9 mouse cellular contexts compared by ENCODE assay signal in the genomic region with DNA sequence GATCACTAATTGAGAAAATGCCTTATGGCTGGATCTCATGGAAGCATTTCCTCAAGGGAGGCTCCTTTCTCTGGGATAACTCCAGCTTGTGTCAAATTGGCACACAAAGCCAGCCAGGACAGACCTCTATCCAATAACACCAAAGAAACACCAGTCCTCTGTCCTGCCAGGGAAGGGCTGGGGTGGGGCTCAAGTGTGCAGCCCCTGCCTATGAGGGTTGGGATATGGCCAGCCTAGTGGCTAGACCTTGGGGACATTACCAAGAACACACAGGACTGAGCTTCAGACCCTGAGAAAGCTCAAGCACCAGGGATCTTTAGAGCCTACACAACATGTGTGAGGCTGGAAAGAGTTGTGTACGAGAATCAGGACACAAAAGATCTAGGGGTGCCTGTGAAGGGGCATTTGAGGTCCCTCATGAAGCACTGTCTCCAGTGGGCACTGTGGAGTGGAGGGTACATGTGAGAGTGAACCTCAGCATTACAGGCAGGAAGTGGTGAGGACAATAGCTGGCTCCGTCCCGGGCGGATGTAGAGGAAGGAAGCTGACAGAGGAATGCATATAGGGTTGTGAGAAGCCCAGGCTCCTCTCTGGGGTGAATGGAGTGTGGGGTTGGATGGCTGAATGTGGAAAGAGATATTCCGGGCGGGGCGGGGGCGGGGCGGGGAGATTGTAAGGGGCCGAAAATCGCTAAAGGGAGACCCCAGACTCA. TPM values are rescaled to one million over a fixed set of nuclear protein-coding genes. Genes with fewer than 3 reads are reported as not detected.
A peak's percentile ranks its signal among the peaks of the same experiment; 100 is the strongest.
DNase-seq lines count a peak whose midpoint lies in the region; ATAC-seq lines count a peak whose summit lies in the region.
"Had no signal": no experiment of that assay in that cellular context is flagged by ENCODE, and none has a peak within 500 bp of the region (broad histone marks: within the 10 kb centered on the region; RNA-seq: fewer than 3 reads in every experiment).

No protein-coding gene starts in this region.

- no peak overlapping the region for H3K4me2 ChIP-seq in forebrain, embryonic 14.5 days (ENCODE audit: low read length)
- H3K4me2 ChIP-seq in forebrain, embryonic 11.5 days (ENCODE audit: low read depth, low read length, severe bottlenecking) = no peak overlapping the region
- no peak overlapping the region for H3K4me2 ChIP-seq in heart, embryonic 11.5 days

- DNase-seq in forebrain, embryonic 14.5 days (ENCODE audit: low spot score) = no peak
- no peak for DNase-seq in forebrain, embryonic 11.5 days (ENCODE audit: low spot score)
- peak; percentile 62 for DNase-seq in kidney, postnatal 14 days
- no peak for DNase-seq in cerebellum, adult 11 months
- no peak for DNase-seq in adrenal gland, adult 18-20 months (ENCODE audit: low spot score in 2 of 2)
- DNase-seq in layer of hippocampus, postnatal 36 days = no peak

- peaks cover 25% of the 10 kb centered on the region for H3K27me3 ChIP-seq in forebrain, embryonic 14.5 days (replicated peaks; ENCODE audit: control insufficient read depth, insufficient read depth, low read length)
- peaks cover 22% of the 10 kb centered on the region for H3K27me3 ChIP-seq in forebrain, embryonic 11.5 days (ENCODE audit: control insufficient read depth, insufficient read depth, low read length)
- H3K27me3 ChIP-seq in heart, embryonic 11.5 days (ENCODE audit: control insufficient read depth, insufficient read depth, low read length) = peaks cover 12% of the 10 kb centered on the region

- peak overlapping the region; percentile 7; the same call in 1 of the 2 replicates for H3K27ac ChIP-seq in forebrain, embryonic 14.5 days (ENCODE audit: low read depth, low read length)
- no peak overlapping the region for H3K27ac ChIP-seq in forebrain, embryonic 11.5 days (ENCODE audit: low read depth, low read length)
- peak overlapping the region; percentile 89 for H3K27ac ChIP-seq in heart, embryonic 11.5 days (ENCODE audit: low read depth, low read length)

- no peak overlapping the region for H3K9ac ChIP-seq in forebrain, embryonic 14.5 days (ENCODE audit: low read length)
- H3K9ac ChIP-seq in forebrain, embryonic 11.5 days (ENCODE audit: low read length) = no peak overlapping the region
- no peak overlapping the region for H3K9ac ChIP-seq in heart, embryonic 11.5 days (ENCODE audit: low read depth, low read length)

- no peak for ATAC-seq in forebrain, embryonic 14.5 days
- no peak for ATAC-seq in forebrain, embryonic 11.5 days (replicated peaks; ENCODE audit: low FRiP score)
- peak; percentile 75; the same call in 1 of the 2 replicates for ATAC-seq in heart, embryonic 11.5 days (replicated peaks; ENCODE audit: insufficient number of reproducible peaks, low FRiP score, low TSS enrichment)
- peak; percentile 80 for ATAC-seq in megakaryocyte, adult 5-6 weeks (ENCODE audit: poor library complexity, severe bottlenecking)

- no peaks in the 10 kb centered on the region for H3K9me3 ChIP-seq in forebrain, embryonic 14.5 days (replicated peaks; ENCODE audit: control insufficient read depth, low read length)
- no peaks in the 10 kb centered on the region for H3K9me3 ChIP-seq in forebrain, embryonic 11.5 days (ENCODE audit: control insufficient read depth, low read length)
- no peaks in the 10 kb centered on the region for H3K9me3 ChIP-seq in heart, embryonic 11.5 days (replicated peaks; ENCODE audit: control insufficient read depth, low read length)

- no peaks in the 10 kb centered on the region for H3K36me3 ChIP-seq in forebrain, embryonic 14.5 days (ENCODE audit: control insufficient read depth, insufficient read depth, low read length)
- H3K36me3 ChIP-seq in forebrain, embryonic 11.5 days (ENCODE audit: control insufficient read depth, insufficient read depth, low read length) = no peaks in the 10 kb centered on the region
- no peaks in the 10 kb centered on the region for H3K36me3 ChIP-seq in heart, embryonic 11.5 days (ENCODE audit: control insufficient read depth, insufficient read depth, low read length)

- no peak overlapping the region for H3K4me3 ChIP-seq in forebrain, embryonic 14.5 days (ENCODE audit: low read depth, low read length)
- no peak overlapping the region for H3K4me3 ChIP-seq in forebrain, embryonic 11.5 days (ENCODE audit: low read depth, low read length)
- H3K4me3 ChIP-seq in heart, embryonic 11.5 days (ENCODE audit: low read depth, low read length) = no peak overlapping the region
- H3K4me3 ChIP-seq: erythroblast, embryonic 14.5 days had no signal

- H3K4me1 ChIP-seq in forebrain, embryonic 14.5 days (ENCODE audit: control insufficient read depth, insufficient read depth, low read length) = no peaks in the 10 kb centered on the region
- H3K4me1 ChIP-seq in forebrain, embryonic 11.5 days (replicated peaks; ENCODE audit: control insufficient read depth, insufficient read depth, low read length) = no peaks in the 10 kb centered on the region; the same call in 1 of the 2 replicates
- H3K4me1 ChIP-seq in heart, embryonic 11.5 days (ENCODE audit: control insufficient read depth, insufficient read depth, low read length) = peaks cover 19% of the 10 kb centered on the region

- WGBS in forebrain, embryonic 14.5 days = 89% methylated on average over 11 of the region's 11 CpGs
- 87% methylated on average over 11 of the region's 11 CpGs for WGBS in forebrain, embryonic 11.5 days
- 64% methylated on average over 11 of the region's 11 CpGs for WGBS in heart, embryonic 11.5 days (ENCODE audit: insufficient replicate concordance)

RNA-seq across cellular contexts. Expression of gene Ccdc194, which starts 3.0 kb away (rescaled TPM):
- polyA plus RNA-seq in forebrain, embryonic 14.5 days (2014; fragmentation: Nextera tagmentation; extraction: Ambion mirVana) = 0.11 and 0.13 TPM in 2 replicates
- polyA plus RNA-seq in forebrain, embryonic 11.5 days (2014; fragmentation: Nextera tagmentation; extraction: Ambion mirVana) = 0.29 TPM in 1 of 2 replicates, not detected in the other
- polyA plus RNA-seq in heart, embryonic 11.5 days (2014; fragmentation: Nextera tagmentation; extraction: Ambion mirVana) = 0.55 and 1.3 TPM in 2 replicates
- not detected in 2 replicates for total RNA-seq in megakaryocyte, adult 5-6 weeks (2015)
- total RNA-seq in megakaryocyte, adult 5-6 weeks (2017) = not detected in 2 replicates
- total RNA-seq in adrenal gland, adult 18-20 months (2021) = not detected
- not detected for total RNA-seq in layer of hippocampus, postnatal 36 days (2021)
- polyA plus RNA-seq: erythroblast, embryonic 14.5 days had no signal

RNA-seq across cellular contexts. Expression of gene Bst2, which starts 8.7 kb away (rescaled TPM):
- 2.2 and 2.8 TPM in 2 replicates for polyA plus RNA-seq in forebrain, embryonic 14.5 days (2014; fragmentation: Nextera tagmentation; extraction: Ambion mirVana)
- 3.1 and 4.9 TPM in 2 replicates for polyA plus RNA-seq in forebrain, embryonic 11.5 days (2014; fragmentation: Nextera tagmentation; extraction: Ambion mirVana)
- 4.2 and 17.4 TPM in 2 replicates for polyA plus RNA-seq in heart, embryonic 11.5 days (2014; fragmentation: Nextera tagmentation; extraction: Ambion mirVana)
- 19.6 and 23.1 TPM in 2 replicates for total RNA-seq in megakaryocyte, adult 5-6 weeks (2015)
- 91.4 and 111 TPM in 2 replicates for total RNA-seq in megakaryocyte, adult 5-6 weeks (2017)
- 10 to 100 TPM; 64.5 to 77.9 TPM for total RNA-seq in adrenal gland, adult 18-20 months (2021)
- total RNA-seq in layer of hippocampus, postnatal 36 days (2021) = 1 to 10 TPM; 3.0 to 5.8 TPM

RNA-seq across cellular contexts. Expression of gene Mvb12a, which starts 14.2 kb away (rescaled TPM):
- polyA plus RNA-seq in forebrain, embryonic 14.5 days (2014; fragmentation: Nextera tagmentation; extraction: Ambion mirVana) = 65.7 and 71.6 TPM in 2 replicates
- 50.1 and 62.8 TPM in 2 replicates for polyA plus RNA-seq in forebrain, embryonic 11.5 days (2014; fragmentation: Nextera tagmentation; extraction: Ambion mirVana)
- 59.7 and 63.3 TPM in 2 replicates for polyA plus RNA-seq in heart, embryonic 11.5 days (2014; fragmentation: Nextera tagmentation; extraction: Ambion mirVana)
- 47.1 and 48.5 TPM in 2 replicates for total RNA-seq in megakaryocyte, adult 5-6 weeks (2015)
- 42.8 and 68.8 TPM in 2 replicates for total RNA-seq in megakaryocyte, adult 5-6 weeks (2017)
- total RNA-seq in adrenal gland, adult 18-20 months (2021) = 10 to 100 TPM; 64.6 to 72.0 TPM
- 10 to 100 TPM; 30.1 to 34.7 TPM for total RNA-seq in layer of hippocampus, postnatal 36 days (2021)

RNA-seq across cellular contexts. Expression of gene Plvap, which starts 17.0 kb away (rescaled TPM):
- 5.8 and 6.8 TPM in 2 replicates for polyA plus RNA-seq in forebrain, embryonic 14.5 days (2014; fragmentation: Nextera tagmentation; extraction: Ambion mirVana)
- polyA plus RNA-seq in forebrain, embryonic 11.5 days (2014; fragmentation: Nextera tagmentation; extraction: Ambion mirVana) = 42.5 and 43.4 TPM in 2 replicates
- polyA plus RNA-seq in heart, embryonic 11.5 days (2014; fragmentation: Nextera tagmentation; extraction: Ambion mirVana) = 148 and 170 TPM in 2 replicates
- 0.11 and 0.25 TPM in 2 replicates for total RNA-seq in megakaryocyte, adult 5-6 weeks (2015)
- total RNA-seq in megakaryocyte, adult 5-6 weeks (2017) = 0.22 and 0.28 TPM in 2 replicates
- total RNA-seq in adrenal gland, adult 18-20 months (2021) = 100 to 1,000 TPM; 139 to 206 TPM
- 1 to 10 TPM; 6.3 to 6.7 TPM for total RNA-seq in layer of hippocampus, postnatal 36 days (2021)

RNA-seq across cellular contexts. Expression of gene Tmem221, which starts 30.2 kb away (rescaled TPM):
- not detected in 2 replicates for polyA plus RNA-seq in forebrain, embryonic 14.5 days (2014; fragmentation: Nextera tagmentation; extraction: Ambion mirVana)
- 0.15 TPM in 1 of 2 replicates, not detected in the other for polyA plus RNA-seq in forebrain, embryonic 11.5 days (2014; fragmentation: Nextera tagmentation; extraction: Ambion mirVana)
- 0.21 and 0.35 TPM in 2 replicates for polyA plus RNA-seq in heart, embryonic 11.5 days (2014; fragmentation: Nextera tagmentation; extraction: Ambion mirVana)
- 1.7 and 1.8 TPM in 2 replicates for total RNA-seq in megakaryocyte, adult 5-6 weeks (2015)
- 0.57 and 0.99 TPM in 2 replicates for total RNA-seq in megakaryocyte, adult 5-6 weeks (2017)
- total RNA-seq in adrenal gland, adult 18-20 months (2021) = 1 to 10 TPM; 3.6 to 7.4 TPM
- not detected for total RNA-seq in layer of hippocampus, postnatal 36 days (2021)
- polyA plus RNA-seq: erythroblast, embryonic 14.5 days had no signal

Comparison
In these comparisons a context has a peak if more than half of its experiments do, and no peak if none do; other contexts are left out.
1. ATAC-seq: peak in heart, embryonic 11.5 days (single experiment) and megakaryocyte, adult 5-6 weeks (single experiment); none in forebrain, embryonic 14.5 days (single experiment) and forebrain, embryonic 11.5 days (single experiment).